Mouse (Mus musculus): ENCODE data around the gene Nkap.

GRCm38 (mm10) chrX:37110881-37111193 is 15.8 kb upstream of the Nkap start:
- TF ChIP-seq CTCF (IDR thresholded peaks at IDR 0.05; ENCODE audit: control insufficient read depth, insufficient read depth, insufficient read length) (no peak), MAX (IDR thresholded peaks at IDR 0.05) (no peak), MYOD1 (IDR thresholded peaks at IDR 0.05; ENCODE audit: control insufficient read depth, insufficient read length, low read depth) (no peak), MYOG (IDR thresholded peaks at IDR 0.05; ENCODE audit: control insufficient read depth, extremely low read depth, insufficient read length) (no peak), CEBPB (IDR thresholded peaks at IDR 0.05; ENCODE audit: low read depth) (no peak), USF1 (IDR thresholded peaks at IDR 0.05; ENCODE audit: low read depth) (no peak)
